Mouse (Mus musculus) cortical plate, adult 2 months (tissue): ENCODE measurements around the gene Gm37240. TPM values are rescaled to one million over a fixed set of nuclear protein-coding genes. Genes with fewer than 3 reads are reported as not detected.
A peak's percentile ranks its signal among the peaks of the same experiment; 100 is the strongest.

ENCODE experiments used
- H3K27ac ChIP-seq: fragments of 200-500 bp; 2 replicates; pipeline ENCODE4 v1.5.1; 2012; ENCODE audit warnings: low read length, control low read depth, inconsistent platforms; ENCODE audit not compliant: insufficient read depth
- H3K4me1 ChIP-seq: fragments of 200-500 bp; 2 replicates; pipeline ENCODE4 v1.6.1; 2011; ENCODE audit warnings: low read length; ENCODE audit not compliant: control insufficient read depth, insufficient read depth
- H3K4me3 ChIP-seq: fragments of 200-500 bp; 2 replicates; pipeline ENCODE4 v1.5.1; 2011; ENCODE audit warnings: mild to moderate bottlenecking, low read length, control low read depth; ENCODE audit not compliant: insufficient read depth
- CTCF ChIP-seq: fragments of 200-500 bp; IDR thresholded peaks from 2 replicates; pipeline ENCODE4 v1.5.1; 2011; ENCODE audit warnings: mild to moderate bottlenecking, control low read depth, low read length; ENCODE audit not compliant: insufficient read depth; ENCODE audit errors: extremely low read depth
- POLR2A ChIP-seq: fragments of 200-500 bp; IDR thresholded peaks from 2 replicates; pipeline ENCODE4 v1.6.1; 2011; ENCODE audit warnings: mild to moderate bottlenecking, low read length, control low read depth; ENCODE audit not compliant: insufficient read depth; ENCODE audit errors: extremely low read depth
- polyA plus RNA-seq: library from polyadenylated mRNA; depleted of rRNA; stranded (reverse); fragments of >200 nt; gene quantifications from 2 replicates; pipeline ENCODE4 v1.2.3, GENCODE M21; 2012

Gm37240 gene
- polyA plus RNA-seq, 1 experiment = 0.81 TPM

DNA sequence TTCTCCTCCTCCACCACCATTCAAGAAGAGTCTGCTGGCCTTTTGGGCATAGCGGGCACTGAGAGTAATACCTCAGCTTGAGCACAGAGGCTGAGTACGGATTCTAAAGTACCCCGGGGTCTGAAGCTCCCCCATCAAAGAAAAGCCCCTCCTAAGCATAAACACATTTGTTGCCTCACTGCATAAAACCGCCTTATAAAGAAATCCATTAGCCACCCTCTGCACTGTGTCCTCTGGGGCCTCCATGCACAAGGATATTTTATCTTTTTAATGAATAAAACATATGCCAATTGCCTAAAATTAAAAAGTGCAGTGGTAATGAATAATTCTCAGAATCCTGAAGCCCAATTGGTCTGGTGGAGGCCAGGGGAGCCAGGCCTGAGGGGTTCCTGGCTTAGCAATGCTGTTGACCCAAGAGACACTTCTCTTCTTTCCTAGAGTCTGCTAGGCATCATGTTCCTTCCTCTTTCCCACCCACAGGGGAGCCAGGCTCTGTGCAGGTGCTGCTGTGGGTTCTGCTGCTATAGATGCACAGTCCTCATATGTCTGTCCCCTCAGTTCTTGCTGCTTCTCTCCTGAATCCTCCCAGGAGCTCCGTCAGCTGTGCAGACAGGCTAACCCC lies 463.8 kb downstream of the Gm37240 start:
- Histone ChIP-seq H3K27ac (no peak overlapping the region), H3K4me3 (no peak overlapping the region), H3K4me1 (0 out of 2 replicates have a peak, but pooled peaks cover 1% of the 10 kb centered on the region)
- TF ChIP-seq POLR2A (no peak), CTCF (no peak)

DNA sequence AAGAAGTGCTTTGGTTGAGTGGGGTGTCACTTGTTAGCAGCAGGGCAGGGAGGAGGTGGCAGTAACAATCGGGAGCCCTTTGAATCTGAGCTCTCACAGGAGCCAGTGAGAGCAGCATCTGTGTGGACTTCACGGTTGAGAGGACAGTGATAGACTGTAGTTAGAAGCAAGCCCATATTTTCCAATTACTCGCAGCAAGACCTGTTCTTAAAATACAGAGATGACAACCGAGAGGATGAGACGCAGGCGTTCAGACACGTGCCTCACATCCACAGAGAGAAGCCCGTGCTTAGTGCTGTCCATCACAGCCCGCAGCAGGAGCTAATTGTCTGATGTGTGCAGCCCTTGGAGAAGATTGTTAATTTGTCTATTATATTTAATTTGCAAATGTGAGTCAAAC lies 465.9 kb downstream of the Gm37240 start:
- Histone ChIP-seq H3K4me3 (no peak overlapping the region), H3K27ac (no peak overlapping the region)

DNA sequence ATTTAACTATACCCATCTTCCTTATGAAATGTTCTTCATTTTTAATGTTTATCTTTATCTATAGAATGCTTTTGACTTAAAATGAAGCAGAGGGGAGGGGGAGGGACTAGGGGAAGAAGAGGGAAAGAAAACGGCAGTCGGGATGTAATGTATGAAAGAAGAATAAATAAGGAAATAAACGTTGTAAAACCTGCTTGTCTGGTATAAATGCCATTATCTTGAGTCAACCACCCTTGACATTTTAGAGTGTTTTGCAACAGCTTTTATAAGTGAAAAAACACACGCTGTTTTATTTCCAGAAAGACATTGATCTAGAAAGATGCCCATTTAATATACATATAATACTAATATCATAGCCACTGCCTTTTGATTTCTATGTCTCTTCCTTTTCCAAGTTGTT lies 469.7 kb downstream of the Gm37240 start:
- TF ChIP-seq POLR2A = no peak
- no peak for TF ChIP-seq CTCF
- H3K4me1 ChIP-seq = 0 out of 2 replicates have a peak, but pooled peaks cover 1% of the 10 kb centered on the region
- no peak overlapping the region for H3K27ac ChIP-seq
- H3K4me3 ChIP-seq = no peak overlapping the region

More for the DNA sequence above, 465.9 kb downstream of the Gm37240 start:
- TF ChIP-seq CTCF = no peak
- TF ChIP-seq POLR2A = no peak
- H3K4me1 ChIP-seq = 0 out of 2 replicates have a peak, but pooled peaks cover 1% of the 10 kb centered on the region

DNA sequence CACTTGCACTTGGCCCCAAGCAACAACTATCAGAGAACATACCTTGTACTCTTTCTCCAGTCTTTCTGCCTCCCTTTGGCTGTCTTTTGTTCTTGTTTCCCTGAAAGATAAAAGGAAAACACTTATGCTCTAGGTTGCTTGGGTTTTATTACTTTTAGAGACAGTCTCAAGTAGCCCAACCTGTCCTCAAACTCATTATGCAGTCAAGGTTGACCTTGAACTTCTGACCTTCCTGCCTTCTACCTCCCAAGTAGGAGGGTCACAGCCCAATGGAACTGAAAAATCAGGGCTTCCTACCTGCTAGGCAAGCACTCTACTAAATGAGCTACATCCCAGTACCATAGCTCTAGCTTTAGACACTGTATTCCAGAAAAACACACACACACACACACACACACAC lies 488.5 kb downstream of the Gm37240 start:
- no peak overlapping the region for H3K27ac ChIP-seq
- TF ChIP-seq CTCF = no peak
- no peak for TF ChIP-seq POLR2A
- no peak overlapping the region for H3K4me3 ChIP-seq
- H3K4me1 ChIP-seq = 0 out of 2 replicates have a peak, but pooled peaks cover 2% of the 10 kb centered on the region

DNA sequence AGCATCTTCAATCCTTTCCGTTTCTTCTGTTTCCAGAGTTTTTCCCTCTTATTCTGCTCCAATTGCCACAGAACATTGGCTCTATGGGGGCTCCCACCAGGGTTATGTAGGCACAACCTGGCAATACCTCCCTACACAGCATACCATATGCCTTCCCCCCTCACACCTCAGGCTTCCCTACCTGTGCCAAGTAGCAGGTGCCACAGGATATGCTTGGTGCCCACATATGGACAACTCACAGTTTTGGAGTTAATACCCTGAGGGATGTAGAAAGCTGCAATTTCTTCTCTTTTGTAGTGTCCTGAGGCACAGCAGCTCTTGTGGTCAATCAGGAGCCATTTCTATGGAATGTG lies 488.9 kb downstream of the Gm37240 start:
- no peak overlapping the region for H3K27ac ChIP-seq
- H3K4me1 ChIP-seq = 0 out of 2 replicates have a peak, but pooled peaks cover 2% of the 10 kb centered on the region
- H3K4me3 ChIP-seq = no peak overlapping the region
- TF ChIP-seq CTCF (no peak), POLR2A (no peak)

DNA sequence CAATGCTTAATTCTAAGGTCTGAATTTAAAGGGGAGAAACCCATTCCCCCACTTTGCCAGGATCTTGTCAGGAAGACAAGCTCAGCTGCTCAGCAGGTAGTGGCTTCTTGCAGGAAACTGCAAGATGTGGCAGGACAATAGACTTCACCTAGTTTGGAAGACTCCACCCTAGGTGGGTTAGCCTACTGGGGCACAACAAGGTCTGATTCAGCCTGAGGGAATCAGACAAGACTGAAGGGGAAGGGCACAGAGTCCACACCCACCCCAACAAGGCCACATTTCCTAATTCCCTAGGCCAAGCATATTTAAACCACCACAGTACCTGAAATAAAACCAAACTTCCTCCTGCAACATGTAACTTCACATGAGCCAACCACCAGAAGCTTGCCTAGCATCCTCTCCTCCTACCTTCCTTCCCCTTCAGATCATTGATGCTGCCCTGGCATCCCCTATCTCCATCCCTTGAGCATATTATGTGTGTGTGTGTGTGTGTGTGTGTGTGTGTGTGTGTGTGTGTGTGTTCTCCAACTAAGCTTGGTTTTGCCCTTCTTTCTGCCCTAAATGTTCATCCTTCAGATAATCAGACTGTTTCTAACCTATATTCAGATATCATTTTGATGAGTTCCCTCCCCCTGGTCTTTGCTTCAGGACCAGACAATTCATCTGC lies 489.4 kb downstream of the Gm37240 start:
- Histone ChIP-seq H3K4me1 (0 out of 2 replicates have a peak, but pooled peaks cover 2% of the 10 kb centered on the region), H3K27ac (no peak overlapping the region), H3K4me3 (no peak overlapping the region)
- TF ChIP-seq POLR2A = no peak
- no peak for TF ChIP-seq CTCF

DNA sequence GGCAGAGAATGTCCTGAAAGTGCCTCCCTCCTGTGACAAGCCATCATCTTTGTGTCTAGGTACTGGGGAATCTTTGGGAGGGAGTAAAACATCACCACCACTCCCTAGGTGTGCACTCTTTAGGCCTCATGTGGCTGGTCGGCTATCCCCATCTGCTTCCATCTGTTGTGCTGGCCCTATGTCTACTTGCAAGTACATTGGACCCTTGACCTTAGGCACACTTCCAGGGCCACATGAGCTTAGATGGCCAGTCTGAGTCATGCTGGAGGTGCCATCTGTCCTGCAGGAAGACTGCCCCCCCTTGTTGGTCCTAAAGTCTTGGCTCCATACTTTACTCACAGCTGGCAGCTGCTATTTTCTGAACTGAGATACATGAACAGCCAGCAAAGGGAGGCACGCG lies 493.9 kb downstream of the Gm37240 start:
- Histone ChIP-seq H3K4me3 (no peak overlapping the region), H3K4me1 (peaks cover 6% of the 10 kb centered on the region; the same call in 1 of the 2 replicates), H3K27ac (no peak overlapping the region; the same call in 1 of the 2 replicates)
- TF ChIP-seq POLR2A (no peak), CTCF (no peak)

DNA sequence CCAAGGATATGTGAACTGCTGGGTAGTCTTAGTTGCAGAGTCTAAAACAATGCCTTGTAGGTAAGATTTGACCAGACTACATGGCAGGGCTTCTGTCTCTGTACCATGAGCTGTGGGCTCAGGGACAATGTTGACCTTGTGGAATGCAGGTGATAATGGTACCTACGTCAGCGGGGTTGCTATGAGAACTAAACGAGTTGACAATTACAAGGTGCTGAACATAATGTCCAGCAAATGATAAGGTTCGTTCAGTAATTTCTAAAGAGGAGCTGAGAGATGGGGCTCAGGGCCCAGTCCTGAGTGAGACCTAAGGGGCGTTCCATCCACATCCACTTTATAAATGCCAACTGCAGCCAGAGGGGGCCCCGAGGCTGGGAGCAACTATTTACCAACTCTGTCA lies 495.6 kb downstream of the Gm37240 start:
- TF ChIP-seq POLR2A = no peak
- peaks cover 6% of the 10 kb centered on the region; the same call in 1 of the 2 replicates for H3K4me1 ChIP-seq
- no peak overlapping the region for H3K4me3 ChIP-seq
- H3K27ac ChIP-seq = peak overlapping the region; percentile 41

DNA sequence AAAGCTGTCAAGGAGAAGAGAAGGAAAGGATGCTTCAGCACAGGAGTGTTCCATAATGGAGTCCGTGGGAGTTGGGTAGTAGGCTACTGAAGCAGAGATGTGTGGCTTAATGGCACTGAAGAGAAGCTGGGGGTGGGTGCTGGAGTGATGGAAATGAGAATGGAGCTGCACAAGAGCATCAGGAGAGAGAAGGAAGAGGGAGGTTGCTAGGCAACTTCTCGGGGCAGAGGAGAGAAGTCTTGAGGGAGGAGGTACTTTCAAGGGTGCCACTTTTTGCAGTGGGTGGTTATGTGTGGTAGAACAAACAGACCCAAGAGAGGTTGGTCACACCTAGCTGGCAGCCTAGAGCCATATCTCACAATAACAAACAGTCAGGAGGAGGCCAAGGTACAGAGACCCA lies 496.2 kb downstream of the Gm37240 start:
- Histone ChIP-seq H3K27ac (0 out of 2 replicates have a peak overlapping the region, but pooled peaks have one; percentile 41), H3K4me3 (no peak overlapping the region), H3K4me1 (peaks cover 6% of the 10 kb centered on the region; the same call in 1 of the 2 replicates)
- TF ChIP-seq CTCF (no peak), POLR2A (no peak)

DNA sequence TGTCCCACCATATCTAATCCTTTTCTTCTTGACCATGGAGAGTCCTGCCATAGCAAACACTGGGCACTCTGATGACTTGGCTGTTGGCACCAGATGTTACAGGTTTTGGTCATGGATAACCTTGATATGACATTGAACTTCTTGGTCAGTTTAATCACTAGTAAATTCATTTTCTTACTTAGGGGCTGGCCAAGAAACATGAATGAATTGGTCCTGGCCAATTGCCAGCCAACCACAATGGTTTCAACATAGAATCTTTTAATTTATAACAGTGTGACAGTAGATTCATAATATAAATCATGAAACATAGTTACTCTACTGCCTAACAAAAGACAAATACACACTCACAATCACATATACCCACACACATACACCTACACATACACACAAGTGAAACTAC lies 501.9 kb downstream of the Gm37240 start:
- Histone ChIP-seq H3K27ac (no peak overlapping the region), H3K4me1 (0 out of 2 replicates have a peak, but pooled peaks cover 1% of the 10 kb centered on the region), H3K4me3 (no peak overlapping the region)
- TF ChIP-seq CTCF (no peak), POLR2A (no peak)
